Mouse (Mus musculus) embryo, embryonic 10 days (tissue): Measurements from ENCODE around the gene Agbl4.

ENCODE experiments used
- DNase-seq: peaks from one replicate; pipeline ENCODE4 v3.0.0-alpha.2; 2015; ENCODE audit warnings: low spot score

Gene Agbl4

DNA sequence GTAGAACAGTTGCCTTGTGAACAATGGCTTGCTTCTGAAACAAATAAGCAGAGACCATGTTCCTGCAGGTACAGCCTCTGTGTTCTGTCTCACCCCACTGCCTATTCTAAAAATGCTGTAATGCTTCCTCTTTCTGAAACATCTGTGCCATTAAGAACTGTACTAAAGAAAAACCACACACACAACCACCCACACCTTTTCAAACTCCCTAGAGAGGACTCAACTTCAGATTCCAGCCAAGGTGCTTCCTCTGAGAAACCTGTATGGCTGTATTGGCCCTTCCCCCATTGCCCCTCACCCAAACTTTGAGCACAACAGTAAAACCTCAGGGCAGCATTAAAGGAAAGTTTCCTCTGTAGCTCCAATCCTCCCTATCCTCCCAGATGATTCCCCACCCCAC is 1002.3 kb downstream of the Agbl4 start:
- DNase-seq: no peak

GRCm38 (mm10) chr4:111400676-111401075 is 1003.2 kb downstream of the Agbl4 start:
- DNase-seq: no peak

GRCm38 (mm10) chr4:111403243-111403642 is 1005.8 kb downstream of the Agbl4 start:
- DNase-seq: no peak

DNA sequence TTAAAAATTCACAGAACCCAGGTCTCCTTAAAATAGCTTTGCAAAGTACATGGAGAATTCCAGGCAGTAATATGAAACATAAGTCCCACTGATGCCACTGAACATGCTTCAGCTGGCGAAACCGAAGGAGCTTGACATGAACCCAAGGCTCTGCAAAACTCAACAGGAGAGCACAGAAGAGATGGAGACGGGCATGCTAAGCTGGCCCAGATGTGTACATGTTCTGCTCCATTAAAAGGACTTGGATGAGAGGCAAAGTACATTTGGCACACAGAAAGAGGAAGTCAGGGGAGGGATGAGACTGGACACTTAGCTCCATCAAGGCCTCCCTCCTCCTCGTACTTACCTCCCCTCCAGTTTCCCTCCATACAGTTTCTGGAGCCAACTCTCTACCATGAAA is 1013.3 kb downstream of the Agbl4 start:
- no peak for DNase-seq

- DNase-seq: peak; percentile 29
These were observed 1016.9 kb downstream of the Agbl4 start for GRCm38 (mm10) chr4:111414399-111414798.

- DNase-seq: peak; percentile 90
These were observed 1017.5 kb downstream of the Agbl4 start, which contains the start of gene Bend5 for GRCm38 (mm10) chr4:111414818-111415488. TSS of gene Bend5 (plus strand) at chr4:111415006.

GRCm38 (mm10) chr4:111416126-111416525 is 1018.7 kb downstream of the Agbl4 start:
- DNase-seq: no peak

GRCm38 (mm10) chr4:111416551-111416950 is 1019.1 kb downstream of the Agbl4 start:
- no peak for DNase-seq

DNA sequence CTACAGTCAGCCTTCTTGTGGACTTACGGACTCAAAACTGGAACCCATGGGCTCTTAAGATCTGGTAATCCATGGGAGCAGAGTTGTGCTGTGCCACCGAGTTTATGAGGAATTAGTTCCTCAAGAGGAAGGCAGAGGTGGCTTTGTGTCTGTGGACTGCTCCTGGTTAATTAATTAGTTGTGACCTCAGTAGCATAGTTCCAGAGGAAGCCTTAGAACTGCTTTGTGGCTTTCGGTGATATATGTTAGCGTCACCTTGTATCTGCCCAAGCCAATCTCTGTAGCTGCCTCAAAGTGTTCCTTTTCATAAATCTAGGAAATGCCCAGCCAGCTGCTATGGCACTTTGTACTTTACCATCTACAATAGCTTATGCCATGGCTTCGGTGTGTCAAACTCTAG is 1020.3 kb downstream of the Agbl4 start:
- no peak for DNase-seq

- DNase-seq: no peak
These were observed 1022.0 kb downstream of the Agbl4 start for GRCm38 (mm10) chr4:111419476-111419875.

GRCm38 (mm10) chr4:111420031-111420430 is 1022.6 kb downstream of the Agbl4 start:
- DNase-seq: no peak

DNA sequence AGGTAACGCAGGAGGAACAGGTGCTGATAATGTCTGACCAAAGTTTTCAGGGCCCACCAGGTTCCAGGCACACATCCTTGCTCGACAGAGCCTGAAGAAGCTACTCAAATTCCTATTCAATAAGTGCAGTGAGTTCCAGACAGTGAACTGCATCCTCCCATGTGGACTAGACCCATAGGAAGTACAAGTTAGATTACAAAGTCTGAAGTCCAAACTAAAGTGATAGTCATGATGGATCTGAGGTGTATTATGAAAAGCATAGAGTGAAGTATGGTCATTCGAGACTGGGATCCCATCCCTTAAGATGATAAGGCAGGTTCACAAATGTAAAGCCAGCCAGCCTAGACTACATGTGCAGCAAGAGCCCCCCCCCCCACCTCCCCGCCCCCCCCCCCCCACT is 1023.5 kb downstream of the Agbl4 start:
- no peak for DNase-seq

- no peak for DNase-seq
These were observed 1024.3 kb downstream of the Agbl4 start for GRCm38 (mm10) chr4:111421785-111422184.

- no peak for DNase-seq
These were observed 1027.0 kb downstream of the Agbl4 start for GRCm38 (mm10) chr4:111424371-111424950.

DNA sequence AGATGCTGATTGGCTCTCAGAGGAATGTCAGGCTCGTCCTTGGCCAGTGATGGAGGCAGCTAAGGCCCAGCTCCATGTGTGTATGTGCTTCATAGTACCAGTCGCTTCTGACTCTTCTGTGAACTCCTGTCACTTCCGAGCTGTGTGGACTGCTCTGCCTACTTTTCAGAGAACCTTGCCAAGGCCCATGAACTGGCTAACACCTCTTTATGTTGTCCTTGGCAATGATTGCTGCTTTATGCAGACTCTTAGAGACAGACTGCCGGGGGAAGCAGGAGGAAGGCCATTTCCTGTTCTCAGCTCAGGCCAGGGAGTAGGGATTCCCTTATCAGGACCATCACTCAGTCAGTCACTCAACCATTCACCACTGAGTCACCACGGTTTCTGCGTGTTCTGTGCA is 1027.7 kb downstream of the Agbl4 start:
- DNase-seq: no peak

GRCm38 (mm10) chr4:111431186-111431585 is 1033.7 kb downstream of the Agbl4 start:
- no peak for DNase-seq

GRCm38 (mm10) chr4:111432013-111432412 is 1034.6 kb downstream of the Agbl4 start:
- no peak for DNase-seq

DNA sequence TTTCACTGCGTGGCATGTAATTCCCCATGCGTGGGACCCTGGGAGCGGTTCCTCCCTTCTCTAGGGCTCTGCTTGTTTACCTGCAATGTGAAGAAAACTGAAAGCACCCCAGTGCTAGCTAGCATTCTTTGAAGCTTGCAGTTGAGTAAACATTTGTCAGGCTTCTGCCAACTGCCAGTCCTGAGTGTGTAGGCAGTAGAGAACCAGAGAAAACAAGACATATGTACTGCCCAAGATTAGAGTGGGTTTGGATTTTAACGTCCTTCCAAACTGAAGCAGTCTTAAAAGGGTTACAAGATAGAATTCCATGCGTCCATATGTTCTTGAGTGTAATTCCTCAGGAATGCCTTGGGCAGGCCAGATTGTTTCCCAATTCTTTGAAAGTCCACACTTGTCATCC is 1035.0 kb downstream of the Agbl4 start:
- DNase-seq: no peak

DNA sequence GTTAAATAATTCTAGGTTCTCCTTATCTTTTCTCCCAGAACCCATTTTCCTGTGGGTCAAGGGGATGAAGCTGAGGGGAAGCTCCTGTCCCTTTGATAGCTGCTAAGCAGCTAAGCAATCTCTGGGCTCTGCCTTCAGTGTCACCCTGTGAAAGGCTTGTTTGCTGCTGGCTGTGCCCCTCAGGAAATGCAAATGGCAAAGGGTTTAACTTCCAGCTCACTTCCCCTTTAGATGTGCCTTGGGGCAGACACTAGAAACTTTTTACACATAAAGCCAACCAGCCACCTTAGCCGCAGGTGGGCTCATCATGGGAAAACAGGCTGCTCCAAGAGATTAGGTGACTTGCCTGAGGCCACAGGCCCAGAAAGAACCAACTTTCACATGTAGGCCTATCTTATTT is 1044.2 kb downstream of the Agbl4 start:
- no peak for DNase-seq

DNA sequence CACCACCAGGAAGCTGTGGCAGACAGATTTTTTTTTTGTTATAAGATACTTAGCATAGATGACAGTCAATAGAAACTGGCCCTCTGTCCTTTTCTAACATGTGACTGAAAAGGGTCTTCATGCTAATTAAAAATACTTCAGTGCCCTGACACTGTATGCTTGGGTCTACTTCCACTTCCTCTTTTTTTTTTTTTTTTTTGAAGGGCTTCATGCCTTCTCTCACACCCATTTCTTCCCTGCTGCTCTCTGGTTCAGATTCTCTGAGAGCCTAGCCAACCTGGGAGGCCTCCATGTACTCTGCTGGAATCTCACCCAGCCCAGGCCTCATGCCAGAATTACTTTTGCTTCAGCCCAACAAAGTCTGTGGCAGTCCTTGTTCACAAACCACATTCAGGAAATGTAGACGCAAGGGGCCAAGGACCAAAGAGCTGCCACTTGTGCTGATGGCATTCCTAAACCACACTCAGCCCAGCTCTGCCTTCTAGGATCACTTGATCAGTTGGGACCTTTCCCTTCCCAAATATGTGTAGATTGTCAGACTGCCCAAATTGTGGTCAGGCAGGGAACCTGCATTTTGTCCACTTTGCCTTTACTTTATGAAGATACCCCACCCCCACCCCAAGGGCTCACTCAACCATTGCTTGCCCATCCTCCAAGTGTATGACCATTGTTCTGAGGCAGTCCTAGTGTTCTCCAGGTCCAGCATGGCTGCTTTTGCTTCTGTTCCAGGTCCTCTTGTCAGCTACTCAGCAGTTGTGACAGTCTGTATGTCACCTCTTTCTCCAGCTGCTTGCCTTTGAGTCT is 1045.2 kb downstream of the Agbl4 start:
- DNase-seq: no peak

DNA sequence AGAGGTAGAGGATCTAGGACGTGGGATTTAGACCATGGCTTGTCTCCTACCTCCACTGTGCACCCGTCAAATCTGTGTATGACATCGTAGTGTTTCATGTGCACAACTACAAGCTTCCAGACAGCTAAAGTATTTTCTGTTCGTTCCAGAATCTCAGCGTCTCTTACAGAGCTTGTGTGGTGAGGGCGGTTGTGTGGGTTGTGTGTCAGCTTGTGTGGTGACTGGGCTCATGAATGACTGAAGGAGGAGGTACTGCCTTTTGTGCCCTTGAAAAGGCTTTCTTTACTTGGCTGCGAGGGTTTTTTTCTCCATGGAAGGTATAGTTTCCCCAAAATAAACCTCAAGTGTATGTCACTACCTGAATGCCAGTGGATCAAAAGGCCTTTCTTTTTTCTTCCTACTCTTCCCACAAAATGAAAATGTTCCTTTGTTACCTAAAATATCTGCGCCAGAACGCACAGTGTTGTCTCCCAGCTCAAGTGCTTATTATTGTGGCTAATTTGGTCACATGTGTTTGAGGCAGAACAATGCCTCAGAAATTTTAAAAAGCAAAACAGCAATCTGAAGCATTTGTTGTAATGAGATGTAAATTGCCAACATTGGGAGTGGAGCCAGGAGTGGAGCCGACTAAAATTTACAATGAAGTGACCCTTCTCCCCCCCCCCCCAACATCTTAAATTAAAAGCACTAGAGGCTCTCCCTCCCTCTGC is 1046.6 kb downstream of the Agbl4 start:
- DNase-seq: no peak

GRCm38 (mm10) chr4:111444616-111445160 is 1047.2 kb downstream of the Agbl4 start:
- DNase-seq: no peak
